Mouse (Mus musculus): Measurements from ENCODE around the gene Pllp.
A peak's percentile ranks its signal among the peaks of the same experiment; 100 is the strongest.

Gene Pllp

DNA sequence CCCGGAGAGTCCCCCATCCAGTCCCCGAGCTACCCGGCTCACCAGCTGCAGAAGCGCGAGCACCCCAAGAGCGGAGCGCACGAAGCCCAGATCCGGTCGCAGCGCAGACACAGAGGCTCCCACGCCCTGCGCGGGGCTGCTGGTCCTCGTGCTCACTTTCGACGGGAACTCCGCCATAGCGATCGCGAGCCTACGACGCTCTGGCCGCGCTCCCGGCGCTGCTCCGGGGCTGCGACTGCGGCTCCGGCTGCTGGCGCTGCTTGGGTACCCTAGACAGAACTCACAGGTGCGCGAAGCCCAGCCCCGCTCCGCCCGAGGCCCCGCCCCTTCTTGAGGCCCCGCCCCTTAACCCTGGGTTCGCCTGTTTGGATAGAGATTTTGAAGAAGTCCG, at the start of gene Pllp:
Gene Pllp (minus strand): TSS at position 285 of the 391 bp plus-strand sequence.
- DNase-seq = no peak

DNA sequence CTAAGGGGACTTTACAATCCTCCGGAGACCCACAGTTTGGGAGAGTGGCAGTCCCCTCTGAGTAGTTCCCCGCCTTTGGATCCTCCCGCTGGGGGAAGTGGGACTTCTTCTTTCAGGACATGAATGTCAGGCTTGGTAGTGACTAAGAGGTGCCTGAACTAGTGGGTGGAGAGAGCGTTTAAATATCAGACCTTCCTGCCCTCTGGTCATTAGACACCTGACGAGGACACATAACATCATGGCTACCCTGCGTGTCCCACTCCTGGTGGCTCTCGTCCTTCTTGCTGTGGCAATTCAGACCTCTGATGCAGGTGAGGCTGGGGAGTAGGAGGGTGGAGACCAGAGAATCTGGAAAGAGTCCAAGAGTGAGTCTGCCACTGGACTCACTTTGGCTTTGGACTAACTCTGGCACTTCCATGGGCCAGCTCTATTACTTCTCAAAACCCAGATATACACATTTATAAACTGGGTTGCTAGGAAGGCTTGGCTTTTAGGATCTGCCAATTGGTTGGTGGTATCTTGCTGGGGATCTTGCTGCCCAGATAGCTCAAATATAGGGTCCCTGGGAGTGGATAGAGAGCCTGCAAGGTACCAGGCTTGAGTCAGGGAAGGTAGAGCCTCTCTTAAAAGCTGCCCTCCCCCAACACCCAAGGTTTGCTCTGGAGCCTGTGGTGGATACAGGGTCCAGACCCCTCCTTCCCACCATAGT, 49.6 kb upstream of the Pllp start, which contains the start of gene Ccl22:
Gene Ccl22 (plus strand): TSS at position 115 of the 709 bp plus-strand sequence.
- DNase-seq = no peak

DNA sequence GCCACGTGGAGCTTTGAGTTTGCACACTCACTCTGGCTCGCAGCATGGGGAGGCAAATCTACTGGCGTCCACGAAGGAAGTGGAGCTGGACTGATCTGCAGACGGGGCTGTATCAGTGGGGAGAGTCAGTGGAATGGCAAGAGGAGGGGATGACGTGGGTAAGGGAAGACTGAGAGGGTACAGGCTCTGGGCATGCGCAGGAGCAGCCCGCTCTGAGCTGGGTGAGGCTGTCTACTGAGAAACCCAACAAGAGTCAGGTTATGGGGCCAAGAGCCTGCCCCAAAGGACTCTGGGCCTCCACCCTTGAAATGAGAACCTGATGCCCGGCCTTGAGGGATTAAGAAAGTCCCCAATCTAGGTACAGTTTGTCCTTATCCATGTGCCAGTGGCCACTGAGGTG, 48.9 kb upstream of the Pllp start:
- no peak for DNase-seq

DNA sequence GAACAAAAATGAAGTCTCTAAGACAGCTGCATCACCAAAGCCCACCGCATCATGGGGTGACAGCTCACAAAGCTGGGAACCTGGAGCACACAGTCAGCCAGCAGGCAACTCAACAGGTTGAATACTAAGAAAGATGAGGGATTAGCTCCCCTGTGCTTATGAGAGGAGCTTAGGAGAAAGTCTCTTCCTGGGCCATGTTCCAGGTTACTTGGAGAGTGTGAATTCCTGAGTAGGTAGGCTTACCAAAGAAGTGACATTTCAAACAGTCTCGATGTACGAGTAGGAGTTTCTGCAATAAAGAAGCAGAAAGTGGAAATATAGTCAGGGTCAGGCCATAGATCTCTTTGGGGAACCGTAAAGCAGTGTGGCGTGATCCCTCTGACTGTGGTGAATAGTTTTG, 48.4 kb upstream of the Pllp start:
- no peak for DNase-seq

DNA sequence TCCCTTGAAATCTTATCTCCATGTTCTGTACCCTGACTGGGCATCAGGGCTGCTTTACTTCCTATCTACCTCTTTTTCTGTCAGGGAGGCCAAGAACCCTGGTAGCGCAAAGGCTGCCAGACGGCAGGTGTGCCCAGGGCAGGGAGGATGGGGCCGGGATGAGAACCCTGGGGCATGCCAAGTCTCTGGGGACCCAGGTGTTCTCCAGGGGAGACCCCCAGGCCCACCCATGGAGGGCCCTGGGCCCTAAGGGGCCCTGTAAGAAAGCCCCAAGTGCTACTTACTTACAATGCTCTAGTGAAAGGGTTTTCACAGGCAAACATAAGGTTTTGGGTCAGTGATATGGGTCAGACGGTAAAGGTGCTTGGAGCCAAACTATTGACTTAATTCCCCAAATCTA, 45.6 kb upstream of the Pllp start:
- DNase-seq = no peak

DNA sequence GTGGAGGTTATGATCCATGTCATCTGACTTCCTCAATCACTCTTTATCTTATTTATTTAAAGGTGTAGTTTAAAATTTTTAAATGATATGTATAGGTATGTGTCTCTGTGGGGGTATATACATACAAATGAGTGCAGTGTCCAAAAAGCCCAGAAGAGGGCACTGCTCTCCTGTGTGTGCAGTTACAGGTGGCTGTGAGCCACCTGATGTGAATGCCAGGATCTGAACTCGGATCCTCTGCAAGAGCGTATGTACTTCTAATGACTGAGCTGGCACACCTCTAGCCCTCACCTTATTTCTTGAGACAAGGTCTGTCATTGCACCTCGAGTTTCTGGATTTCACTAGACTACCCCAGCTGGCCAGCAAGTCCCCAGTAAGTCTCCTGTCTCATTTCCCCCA, 44.5 kb upstream of the Pllp start:
- DNase-seq = no peak

DNA sequence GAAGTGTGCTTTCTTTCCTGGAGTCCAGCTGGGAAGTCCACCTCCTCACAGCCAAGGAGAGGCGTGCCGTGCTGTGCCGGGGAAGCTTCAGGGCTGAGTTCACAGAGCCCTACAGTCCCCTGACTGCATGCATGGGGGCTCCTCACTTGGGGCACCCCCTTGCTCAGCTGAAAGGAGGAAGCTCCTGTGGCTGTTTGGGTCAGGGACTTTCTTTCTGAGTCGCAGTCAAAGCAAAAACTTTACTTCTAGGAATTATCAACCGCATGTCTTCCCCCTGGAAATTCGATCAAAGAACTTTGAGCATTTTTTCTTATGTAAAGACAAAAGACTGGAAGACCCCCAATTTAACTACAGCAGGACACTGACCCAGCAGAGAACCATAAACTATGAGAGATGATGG, 43.8 kb upstream of the Pllp start:
- DNase-seq = no peak

DNA sequence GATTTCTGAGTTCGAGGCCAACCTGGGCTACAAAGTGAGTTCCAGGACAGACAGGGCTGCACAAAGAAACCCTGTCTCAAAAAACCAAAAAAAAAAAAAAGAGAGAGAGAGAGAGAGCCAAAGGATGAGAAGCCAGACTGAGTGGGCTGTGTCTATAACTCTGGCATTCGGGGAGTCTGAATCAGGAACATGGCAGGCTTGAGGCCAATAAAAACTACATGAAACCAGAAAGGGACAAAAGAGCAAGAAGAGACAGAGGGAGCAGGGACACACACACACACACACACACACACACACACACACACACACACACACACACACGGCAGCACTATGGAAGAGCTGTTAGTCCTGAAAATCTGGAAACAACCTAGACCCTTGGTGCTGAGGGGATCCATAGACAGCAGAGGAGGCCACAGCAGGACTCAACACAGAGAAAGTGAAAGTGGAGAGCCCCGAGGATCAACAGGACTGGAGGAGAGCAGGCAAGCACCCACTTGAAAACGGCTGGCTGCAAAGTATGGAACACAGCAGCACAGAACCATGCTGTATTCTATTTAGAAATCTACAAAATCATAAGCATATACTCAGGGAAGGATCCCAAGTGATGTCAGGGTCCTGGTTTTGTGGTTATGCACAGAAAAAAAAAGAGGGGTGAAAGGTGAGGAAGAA, 39.5 kb upstream of the Pllp start:
- DNase-seq = no peak

DNA sequence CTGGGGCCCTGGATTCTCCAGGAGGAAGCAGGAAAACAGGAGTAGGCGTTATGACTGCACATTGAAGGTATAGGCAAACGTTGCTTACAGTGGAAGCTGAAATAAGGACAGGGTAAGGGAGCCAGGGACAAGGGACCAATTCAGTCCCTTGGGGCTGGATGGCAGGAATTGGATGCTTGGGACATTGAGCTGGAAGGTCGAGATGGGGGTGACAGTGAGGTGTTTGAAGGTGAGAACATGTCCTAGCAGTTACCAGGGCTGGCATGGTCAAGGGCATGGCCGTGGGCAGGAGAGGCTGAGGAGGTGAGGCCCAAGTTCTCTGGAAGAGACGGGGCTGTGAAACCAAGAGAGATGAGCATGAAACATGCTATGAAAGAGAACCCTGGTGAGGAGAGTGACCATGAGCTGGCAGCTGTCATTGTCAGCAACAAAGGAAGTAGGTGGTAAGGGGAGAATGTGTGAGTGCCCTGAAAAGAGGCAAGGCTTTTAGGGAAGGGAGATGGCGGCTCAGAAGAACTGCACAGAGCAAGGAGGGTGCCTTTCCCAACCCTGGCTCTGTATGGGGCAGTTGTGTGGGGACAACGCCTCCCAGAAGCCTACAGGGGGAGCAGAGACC, 38.8 kb upstream of the Pllp start:
- no peak for DNase-seq

DNA sequence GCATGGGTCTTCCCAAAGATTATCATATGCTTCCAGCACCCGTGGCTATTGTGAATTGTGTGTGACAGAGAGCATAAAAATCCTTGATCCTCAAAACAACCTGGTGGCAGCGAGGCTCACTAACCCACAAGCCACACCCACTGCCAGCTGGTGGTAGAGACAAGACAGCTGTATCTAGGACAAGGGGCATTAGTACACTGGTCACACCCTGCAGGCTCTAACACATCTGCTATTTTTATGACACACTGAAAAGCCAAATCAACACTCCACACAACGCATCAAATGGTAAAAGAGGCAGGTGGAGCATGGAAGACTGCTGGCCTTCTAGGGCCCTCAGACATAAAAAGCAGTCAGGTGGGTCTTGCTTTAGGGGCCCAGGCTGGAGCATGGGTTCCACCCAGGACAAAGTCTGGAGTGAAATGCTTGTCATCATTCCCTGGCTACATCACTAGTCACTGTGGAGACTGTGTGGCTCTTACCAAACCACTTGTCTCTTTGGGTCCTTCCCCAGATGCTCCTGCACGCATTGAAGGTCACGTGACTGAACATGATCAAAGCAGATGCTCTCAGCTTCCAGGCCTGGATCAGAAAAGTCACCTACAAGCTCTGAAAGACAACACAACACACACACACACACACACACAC, 37.9 kb upstream of the Pllp start:
- DNase-seq = no peak

DNA sequence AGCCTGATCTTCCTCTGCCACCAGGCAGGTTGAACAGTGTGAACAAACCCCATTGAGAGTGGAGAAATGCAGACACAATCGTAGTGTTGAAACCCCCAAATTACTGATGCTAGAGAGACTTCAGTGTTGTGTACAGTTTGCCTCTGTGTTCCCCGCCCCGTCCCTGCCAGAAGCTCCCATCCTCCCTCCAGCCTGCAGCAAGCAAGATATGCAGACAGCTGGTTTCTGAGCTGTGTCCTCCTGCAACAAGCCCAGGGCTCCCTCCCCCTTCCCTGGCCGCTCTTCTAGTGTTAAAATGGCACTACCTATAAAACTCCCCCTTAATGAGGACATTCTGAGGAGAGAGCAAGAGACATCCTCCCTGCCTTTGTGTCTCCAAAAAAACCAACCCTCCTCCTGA, 33.2 kb upstream of the Pllp start:
- DNase-seq = no peak

DNA sequence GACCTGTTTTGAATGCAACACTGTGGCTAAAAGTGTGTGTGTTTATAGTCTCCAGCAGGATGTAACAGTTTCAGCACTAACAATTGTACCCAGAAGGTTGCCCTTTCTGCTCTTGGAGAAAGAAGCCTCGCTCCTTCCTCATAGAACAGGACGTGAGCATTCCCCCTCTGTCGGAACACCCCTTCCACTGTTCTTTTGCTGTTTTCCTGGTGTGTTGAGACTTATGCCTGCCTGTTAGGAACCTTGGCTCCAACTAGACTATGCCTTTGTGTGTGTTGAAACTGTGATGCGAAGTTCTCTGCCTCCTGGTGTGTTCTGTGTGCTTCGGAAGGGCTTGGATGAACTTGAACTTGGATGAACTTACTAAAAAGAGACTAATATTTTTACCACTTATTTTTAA, 29.9 kb upstream of the Pllp start:
- DNase-seq = no peak

DNA sequence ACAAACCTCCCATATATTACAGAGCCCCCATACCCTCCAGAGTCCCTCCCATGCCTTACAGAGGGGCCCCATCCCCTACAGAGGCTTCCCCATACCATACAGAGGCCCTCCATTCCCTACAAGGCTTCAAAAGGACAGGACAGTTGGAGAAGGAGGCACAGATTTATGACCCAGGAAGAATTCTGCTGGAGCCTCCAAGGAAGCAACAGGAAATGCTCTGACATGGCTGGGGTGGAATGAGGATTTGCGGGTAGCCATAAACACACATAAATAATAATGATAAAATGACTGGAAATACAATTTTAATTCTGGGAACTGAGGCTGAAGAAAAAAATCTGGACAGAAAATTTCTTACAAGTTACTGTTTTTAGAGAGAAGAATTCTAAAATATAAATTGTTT, 20.8 kb upstream of the Pllp start:
- DNase-seq = no peak

DNA sequence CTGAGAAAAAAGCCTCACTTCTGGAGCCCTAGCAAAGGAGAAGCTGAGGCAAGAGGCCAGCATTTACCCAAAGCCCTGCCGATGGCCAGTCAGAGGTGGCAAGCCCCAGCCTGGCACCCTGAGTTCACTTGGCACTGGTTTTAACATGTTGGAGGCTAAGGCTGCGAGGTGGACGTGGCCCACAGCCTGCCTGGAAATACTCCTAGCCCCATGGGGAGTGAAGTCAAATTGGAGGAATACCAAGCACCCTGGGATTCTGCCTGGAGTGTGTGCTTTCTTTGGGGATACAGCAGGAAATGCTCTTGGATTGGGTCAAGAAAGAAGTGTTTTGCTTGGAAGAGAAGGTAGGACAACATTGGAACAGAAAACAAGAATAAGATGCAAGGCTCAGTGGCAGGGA, 19.8 kb upstream of the Pllp start:
- no peak for DNase-seq

DNA sequence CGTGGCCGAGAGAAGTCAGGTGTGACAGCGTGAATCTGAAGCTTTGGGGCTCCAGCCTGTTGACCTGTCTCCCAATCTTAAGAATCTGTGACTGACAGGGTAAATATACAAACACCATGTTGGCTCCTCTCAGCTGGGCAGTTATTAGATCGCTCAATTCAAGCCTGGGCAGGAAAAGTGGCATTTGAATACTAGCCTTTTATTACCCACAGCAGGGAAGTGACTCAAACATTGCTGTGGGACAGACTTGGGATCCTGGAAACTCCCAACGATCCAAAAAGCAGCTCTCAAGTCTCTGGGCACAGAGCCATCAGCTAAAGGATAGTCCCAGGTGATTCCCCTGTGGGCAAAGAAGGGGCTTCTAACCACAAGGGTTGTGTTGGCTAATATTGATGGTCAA, 18.5 kb upstream of the Pllp start:
- no peak for DNase-seq

DNA sequence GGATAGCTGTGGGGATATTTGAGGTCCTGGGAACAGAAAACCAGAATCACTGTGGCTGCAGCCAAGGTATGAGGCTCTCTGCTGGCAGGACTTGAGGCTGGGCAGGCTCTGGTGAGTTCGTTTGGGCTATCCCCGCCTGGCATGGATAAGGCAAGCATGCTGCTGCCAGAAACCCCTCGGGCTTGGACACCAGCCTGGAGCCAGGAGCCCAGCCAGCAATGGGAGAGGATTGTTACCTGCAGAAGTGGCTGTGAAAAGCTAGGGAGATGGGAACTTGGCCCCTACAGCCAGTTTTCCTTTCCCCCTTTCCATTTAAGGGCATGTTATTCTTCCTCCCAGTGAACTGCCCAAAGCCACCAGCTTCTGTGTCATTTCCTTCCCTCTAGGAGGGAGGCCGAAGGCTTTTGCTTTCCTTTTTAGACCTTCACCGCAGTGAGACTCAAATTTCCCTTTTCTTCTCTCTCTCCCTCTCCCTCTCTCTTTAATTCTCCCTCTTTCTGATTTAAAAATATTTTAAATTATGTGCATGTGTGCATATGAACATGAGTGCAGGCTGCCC, 15.2 kb upstream of the Pllp start:
- DNase-seq = peak; percentile 57

DNA sequence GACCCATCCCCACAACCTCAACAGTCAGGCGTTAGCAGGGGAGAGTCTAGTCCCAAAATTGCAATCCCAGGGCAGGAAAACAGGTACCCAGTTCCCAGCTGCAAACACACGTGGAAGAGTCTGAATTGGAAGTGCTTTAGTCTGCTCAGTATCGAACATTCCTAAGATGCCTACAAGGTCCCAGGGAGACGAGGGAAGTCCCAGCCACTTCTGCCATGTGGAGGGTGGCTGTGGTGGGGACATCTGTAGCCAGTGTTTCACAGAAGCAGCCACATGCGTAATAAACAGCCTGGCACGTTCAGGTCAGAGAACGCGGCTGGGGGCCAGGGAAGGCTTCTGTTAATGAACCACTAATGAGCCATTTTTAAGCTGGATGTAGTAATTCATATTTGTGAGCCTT, 14.3 kb upstream of the Pllp start:
- DNase-seq = no peak

DNA sequence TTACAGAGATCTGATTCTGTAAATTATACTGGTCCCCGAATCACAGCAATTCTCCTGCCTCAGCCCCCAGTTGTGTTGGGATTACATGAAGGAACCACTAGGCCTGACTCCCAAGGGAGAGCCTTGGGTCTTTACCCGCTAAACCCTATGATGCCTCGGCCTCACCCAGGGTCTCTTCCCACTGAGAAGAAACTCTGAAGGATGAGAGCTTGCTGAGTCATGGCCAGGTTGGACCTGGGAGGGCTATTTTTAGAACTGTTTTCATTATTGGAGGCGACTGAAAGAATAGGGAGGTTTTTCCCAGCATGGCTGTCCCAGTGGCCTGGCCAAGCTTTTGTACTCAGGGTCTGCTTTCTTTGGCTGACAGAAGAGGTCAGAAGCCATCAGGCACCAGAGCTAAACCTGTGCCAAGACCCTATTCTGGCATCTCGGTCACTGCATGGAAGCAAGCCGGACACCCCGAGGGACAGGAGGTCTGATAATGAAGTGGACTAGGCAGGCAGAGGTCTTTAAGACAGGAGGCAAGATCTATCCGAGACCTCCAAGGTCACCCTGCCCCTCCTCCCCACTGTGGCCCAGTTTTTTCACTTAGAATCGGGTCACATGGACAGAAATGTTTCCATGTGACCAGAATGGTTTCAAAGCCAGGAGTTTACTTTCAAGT, 10.8 kb upstream of the Pllp start:
- DNase-seq = no peak

DNA sequence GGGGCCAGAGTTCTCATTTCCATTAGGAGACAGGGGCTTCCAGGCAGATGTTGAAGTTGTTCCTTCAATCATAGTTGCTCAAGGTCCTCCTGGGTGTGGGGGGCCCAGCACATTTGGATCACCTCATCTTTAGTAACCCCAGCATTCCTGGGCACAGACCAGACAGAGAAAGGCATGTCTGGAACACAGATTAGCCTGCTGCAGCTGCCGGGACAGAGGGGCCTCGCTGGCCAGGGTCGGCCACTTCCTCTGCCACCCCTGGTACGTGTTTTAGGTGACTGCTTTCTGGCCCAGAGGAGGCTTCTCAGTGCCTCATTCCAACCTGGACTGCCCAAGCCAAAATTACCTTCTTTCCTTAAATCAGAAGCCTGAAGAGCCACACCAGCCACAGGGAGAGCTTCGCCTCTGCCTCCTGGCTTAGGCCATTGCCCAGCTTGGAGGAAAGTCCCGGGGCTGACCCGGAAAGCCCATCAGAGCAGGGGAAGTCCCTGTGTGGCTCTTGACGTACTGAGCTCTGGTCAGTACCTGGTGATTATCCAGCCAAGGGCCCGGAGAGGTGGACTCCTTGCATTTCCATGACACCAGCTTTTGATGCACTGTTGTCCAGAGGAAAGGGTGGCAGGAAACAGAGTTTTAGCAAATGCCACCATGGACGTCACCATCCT, 9.6 kb upstream of the Pllp start:
- DNase-seq = no peak

DNA sequence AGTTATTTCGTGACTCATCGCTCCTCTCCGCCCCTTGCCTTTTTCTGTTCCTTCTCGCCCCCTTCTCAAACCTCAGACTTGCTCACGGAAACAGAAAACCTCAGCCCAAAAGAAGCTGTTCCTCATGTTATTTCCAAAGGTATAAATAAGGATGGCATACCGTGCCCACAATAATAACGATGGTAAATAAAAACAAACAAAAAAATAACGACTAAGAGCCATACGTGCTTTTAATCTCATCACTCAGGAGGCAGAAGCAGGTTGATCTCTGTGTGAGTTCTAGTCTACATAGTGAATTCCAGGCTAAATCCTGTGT, 8.5 kb upstream of the Pllp start:
- DNase-seq = no peak

DNA sequence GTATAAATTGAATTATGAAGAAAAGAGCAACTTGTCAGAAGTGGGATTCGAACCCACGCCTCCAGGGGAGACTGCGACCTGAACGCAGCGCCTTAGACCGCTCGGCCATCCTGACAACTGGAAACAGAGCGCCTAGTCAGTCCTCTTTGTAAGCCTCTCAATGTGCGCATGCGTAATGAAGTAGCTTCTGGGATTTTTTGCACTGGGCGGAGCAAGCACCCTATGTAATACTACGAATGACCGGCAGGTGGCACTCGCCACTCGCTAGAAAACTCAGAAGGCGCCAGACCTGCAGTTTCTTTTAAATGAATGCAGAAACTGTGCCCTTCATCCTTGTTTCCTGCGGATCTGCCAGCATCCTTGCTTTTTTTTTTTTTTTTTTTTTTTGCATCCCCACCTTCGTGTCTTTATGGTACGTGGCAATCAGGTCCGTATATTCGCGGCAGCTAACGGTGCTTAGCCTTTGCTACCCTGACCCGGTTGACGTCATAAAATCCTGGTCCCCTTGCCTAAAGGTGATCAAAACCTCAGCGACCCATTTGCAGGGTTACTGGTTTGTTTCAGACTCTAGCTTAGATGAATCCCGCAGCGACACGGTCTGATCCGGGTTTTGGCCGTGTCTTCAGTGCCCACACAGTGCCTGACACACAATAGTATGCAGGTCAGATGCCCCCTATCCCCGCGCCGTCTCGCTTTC, 8.0 kb upstream of the Pllp start:
- DNase-seq = peak; percentile 96
